Mouse (Mus musculus) lung, adult 2 months (tissue): ENCODE measurements around the gene Adgrf1.

Experiments
- CTCF ChIP-seq: fragments of 200-500 bp; IDR thresholded peaks from 2 replicates; pipeline ENCODE4 v1.5.1; 2011; ENCODE audit warnings: mild to moderate bottlenecking, low read length, control low read depth; ENCODE audit not compliant: insufficient read depth
- POLR2A ChIP-seq: fragments of 200-500 bp; IDR thresholded peaks from 2 replicates; pipeline ENCODE4 v1.6.1; 2011; ENCODE audit warnings: low read depth, mild to moderate bottlenecking, control low read depth, low read length, borderline replicate concordance; ENCODE audit errors: extremely low read depth

DNA sequence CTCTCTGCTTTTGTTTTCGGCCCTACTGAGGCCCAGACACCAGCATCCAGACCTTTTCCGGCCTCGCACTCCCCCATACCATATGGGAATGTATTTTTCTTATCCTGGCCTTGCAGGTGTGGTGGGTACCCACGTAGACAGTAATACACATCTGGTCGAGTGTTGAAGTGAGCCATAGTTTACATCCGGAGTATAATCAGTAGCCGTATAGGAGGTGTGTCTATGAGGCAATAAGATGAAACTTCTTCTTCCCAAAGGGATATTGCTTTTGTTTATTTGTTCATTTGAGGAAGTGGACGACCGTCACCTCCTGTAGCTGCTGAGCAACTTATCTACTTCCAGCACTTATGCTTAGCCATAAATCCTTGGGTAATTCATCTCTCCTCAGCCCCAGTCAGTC, 63.9 kb downstream of the Adgrf1 start:
- TF ChIP-seq CTCF (no peak), POLR2A (no peak)
